Mouse (Mus musculus) retina, embryonic 14.5 days (tissue): ENCODE measurements around the gene Pop7.

Experiments
- DNase-seq: peaks from one replicate; pipeline ENCODE4 v3.0.0-alpha.2; 2015; ENCODE audit warnings: low spot score

Gene Pop7

DNA sequence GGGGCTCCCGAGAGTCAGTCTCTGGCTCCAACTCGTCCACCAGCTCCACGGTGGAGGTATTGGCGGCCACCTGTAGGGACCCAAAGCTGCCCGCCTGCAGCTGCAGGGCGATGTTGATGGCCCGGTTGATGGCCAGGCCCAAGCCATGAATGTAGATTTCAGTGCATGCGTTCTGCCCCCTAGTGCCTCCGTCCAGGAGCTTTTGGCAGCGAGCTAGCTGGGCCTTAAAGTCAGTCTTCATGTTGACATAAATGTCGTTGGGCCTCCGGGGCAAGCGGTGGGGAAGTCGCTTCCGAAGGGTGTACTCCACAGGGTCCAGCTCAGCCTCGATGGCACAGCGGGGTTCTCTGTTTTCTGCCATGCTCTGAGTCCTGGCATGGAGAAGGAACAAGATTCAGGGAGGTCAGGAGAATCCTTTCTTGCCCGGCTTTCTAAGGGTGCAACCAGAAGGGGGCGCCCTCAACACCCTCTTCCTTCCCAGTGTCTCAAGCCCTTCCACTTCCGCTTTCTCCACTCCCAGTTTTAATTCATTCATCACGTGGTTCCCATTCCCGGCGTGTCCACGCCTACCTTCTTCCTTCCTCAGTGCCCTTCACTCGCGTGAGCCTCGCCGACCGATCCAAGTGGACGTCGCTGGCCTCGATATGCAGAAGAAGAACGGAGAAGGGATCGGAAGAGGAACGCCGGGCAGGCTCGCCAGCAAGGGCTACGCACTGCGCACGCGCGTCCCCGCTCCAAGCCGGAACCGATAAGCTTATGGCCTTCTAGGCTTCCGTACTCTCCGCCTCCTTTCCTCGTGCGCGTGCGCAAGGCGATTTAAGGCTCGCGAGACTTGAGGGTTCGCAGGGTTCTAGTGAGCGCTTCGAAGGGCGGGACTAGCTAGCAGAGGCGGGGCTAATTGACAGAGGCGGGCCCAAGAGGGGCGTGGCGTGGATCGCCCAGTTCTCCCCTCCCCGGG, at the start of gene Pop7:
Pop7 (minus strand) TSS at position 810 of the 958 bp plus-strand sequence.
- peak; percentile 100 for DNase-seq

DNA sequence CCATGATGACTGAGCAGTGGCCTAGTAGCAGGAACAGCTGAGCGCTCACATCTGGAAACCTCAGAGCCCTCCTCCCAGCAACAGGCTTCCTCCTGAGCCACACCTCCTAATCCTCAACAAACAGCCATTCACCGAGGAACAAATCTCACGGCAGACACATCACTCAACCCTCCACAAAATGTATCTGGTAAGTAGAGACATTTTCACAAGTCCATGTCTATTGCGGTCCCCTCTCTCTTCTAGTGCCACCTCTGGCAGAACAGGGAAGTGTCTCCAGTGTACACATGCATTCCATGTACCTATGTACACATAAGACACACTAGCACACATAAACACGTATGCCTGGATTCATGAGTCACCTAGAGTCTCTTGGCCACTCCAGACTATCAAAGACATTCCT, 48.8 kb upstream of the Pop7 start:
- DNase-seq = peak; percentile 26

- DNase-seq = no peak
Measured at GRCm38 (mm10) chr5:137549840-137550239, 47.5 kb upstream of the Pop7 start.

- DNase-seq = no peak
Measured at GRCm38 (mm10) chr5:137545596-137545995, 43.3 kb upstream of the Pop7 start.

DNA sequence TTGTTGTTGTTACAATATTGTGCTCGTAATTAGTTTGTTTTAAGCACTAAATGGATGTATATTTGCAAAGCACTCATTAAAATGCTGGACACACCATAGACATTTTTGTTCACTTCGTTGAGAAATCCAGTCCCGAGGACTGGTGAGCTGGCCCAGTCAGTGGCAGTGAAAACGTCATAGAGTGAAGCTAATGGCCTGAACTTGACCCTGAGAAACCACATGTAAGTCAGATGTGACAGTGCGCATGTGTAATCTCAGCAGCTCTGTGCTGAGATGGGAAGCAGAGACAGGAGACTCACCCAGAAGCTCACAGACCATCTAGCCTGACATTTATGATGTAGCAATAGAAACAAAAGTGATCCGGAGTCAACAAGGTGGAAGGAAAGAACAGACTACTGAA, 42.6 kb upstream of the Pop7 start:
- no peak for DNase-seq

GRCm38 (mm10) chr5:137541768-137542540, 39.6 kb upstream of the Pop7 start:
- DNase-seq = no peak

GRCm38 (mm10) chr5:137540991-137541390, 38.7 kb upstream of the Pop7 start:
- DNase-seq = no peak

GRCm38 (mm10) chr5:137539291-137539801, 37.0 kb upstream of the Pop7 start:
- no peak for DNase-seq

DNA sequence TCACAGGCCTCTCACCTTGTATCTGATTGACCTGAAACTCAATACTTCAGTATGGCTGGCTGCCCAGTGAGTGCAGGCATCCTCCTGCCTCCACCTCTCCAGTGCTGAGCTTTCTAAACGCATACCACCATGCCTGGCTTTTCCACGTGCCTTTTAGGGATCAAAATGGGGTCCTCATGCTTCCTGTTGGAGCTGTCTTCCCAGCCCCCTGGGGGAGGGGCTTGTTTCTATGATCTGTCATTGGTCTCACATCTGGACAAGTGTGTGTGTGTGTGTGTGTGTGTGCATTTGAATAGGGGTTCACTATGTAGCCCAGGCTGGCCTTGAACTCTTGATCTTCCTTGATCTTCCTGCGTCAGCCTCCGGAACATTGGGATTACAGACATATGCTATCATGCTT, 35.1 kb upstream of the Pop7 start:
- DNase-seq = no peak

DNA sequence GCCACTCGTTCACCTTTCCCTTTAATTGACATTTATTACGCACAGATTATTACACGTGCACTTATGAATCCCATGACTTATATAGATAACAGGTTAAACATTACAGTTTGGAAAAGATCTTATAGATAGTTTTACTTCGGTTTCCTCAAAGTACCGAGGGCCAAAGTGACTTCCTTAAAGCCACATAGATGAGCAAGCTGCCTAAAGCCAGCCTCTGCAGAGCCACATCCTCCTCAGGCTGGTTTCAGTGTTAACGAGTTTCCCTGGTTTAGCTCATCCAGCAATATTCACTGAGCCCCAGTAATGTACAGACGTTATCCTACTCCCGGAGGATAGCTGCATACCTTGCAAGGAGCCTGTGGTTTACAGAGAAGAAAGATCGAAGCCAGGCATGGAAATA, 33.0 kb upstream of the Pop7 start:
- no peak for DNase-seq

GRCm38 (mm10) chr5:137534762-137535161, 32.4 kb upstream of the Pop7 start:
- no peak for DNase-seq

DNA sequence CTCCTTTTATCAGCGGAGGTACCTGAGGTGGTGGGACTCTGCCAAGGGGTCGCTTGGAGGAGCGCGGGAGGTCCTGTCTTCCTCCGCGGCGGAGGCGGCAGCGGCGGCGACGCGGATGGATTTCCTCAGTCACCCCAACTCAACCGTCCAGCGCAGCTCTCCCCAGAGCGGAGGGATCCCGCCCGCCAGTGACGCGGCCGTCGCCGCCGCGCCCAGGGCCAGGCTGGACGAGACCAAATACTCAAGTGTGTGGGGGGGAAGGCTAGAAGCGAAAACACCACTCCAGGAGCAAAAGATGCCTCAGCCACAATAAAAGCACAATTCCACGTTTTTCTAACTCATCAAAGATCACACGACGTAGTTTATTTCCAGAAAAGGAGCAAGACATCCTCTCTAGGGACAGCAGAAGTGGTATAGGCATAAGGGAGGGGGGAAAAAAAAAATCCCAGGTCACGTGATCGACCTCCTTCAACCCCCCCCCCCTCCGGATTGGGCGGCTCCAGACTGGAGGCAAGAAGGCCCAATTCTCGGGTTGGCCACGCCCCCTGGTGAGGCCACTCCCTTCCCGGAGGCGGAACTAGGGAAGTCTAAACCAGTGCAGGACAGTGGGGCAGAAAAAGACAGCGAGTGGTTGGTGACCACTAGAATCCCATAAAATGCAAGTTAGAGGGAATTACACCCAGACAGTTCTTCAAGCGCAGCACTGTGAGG, 31.0 kb upstream of the Pop7 start, which contains the start of the genes Epo and Gnb2:
Epo (minus strand) TSS at position 126 of the 711 bp plus-strand sequence.
Gnb2 (minus strand) TSS at position 394 of the 711 bp plus-strand sequence.
- peak; percentile 99 for DNase-seq

DNA sequence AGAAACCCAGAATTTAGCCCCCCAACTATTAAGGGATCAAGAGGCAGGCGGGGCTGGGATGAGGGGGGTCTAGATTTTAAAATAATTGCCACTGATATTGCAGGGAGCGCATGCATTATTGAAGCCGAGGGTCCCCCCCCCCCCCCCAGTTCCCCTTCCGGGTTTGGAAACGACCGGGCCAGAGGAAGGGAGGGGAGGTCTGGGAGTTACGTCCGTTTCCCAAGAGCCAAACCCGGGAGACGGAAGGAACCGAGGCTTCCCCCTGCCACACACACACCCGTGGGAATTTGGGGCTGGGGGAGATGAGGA, 30.4 kb upstream of the Pop7 start:
- DNase-seq = no peak

DNA sequence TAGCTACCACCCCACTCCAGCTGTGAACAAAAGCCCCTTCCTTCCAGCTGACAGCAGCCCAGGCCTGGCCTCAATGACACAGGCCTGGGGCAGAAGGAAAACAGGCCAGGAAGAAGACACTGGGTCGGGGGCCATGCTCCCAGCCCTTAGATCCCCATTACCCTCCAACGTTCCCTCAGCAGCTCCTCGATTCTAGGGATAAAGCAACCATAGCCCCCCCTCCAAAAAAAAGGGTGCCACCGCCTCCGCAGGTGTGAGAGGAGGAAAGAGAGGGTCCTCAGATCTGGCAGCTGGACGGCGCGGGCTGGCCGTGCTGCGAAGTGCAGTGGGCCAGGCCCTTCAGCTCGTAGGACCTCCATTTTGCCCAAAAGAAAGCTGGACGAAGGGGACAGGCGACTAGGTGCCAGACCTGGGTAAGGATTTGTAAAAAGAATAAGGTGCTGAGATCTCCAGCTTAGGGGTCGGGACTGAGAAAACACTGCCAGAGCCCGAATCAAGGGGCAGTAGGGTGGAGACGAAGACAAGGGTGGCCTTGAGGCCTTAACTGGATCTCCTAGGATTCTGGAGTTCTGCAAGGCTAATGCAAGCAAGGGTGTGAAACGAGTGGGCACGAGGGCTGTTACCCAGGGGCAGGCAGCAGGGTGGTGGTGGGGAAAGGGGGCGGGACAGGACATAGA, 30.0 kb upstream of the Pop7 start:
- DNase-seq = peak; percentile 45

- peak; percentile 81 for DNase-seq
Measured at GRCm38 (mm10) chr5:137531414-137532130, 29.3 kb upstream of the Pop7 start.

GRCm38 (mm10) chr5:137530588-137531413, 28.5 kb upstream of the Pop7 start:
- DNase-seq = peak; percentile 56

DNA sequence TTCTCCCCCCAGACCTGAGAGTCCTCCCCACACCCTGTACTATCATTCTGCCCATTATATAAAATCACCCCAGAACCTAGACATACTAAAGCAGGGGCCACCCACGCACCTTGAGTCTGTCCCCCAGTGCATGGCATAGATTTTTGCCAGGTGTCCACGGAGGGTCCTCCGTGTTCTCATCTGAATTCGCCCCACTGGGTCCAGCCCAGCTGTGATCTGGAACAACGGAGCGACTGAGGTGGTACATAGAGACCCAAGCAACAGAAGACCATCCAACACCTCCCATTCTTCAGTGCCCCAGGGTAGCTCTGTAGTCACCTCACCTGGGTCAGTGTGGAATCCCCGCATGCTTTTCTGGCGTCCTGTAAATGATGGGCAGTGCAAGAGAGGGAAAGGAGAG, 27.8 kb upstream of the Pop7 start:
- no peak for DNase-seq

DNA sequence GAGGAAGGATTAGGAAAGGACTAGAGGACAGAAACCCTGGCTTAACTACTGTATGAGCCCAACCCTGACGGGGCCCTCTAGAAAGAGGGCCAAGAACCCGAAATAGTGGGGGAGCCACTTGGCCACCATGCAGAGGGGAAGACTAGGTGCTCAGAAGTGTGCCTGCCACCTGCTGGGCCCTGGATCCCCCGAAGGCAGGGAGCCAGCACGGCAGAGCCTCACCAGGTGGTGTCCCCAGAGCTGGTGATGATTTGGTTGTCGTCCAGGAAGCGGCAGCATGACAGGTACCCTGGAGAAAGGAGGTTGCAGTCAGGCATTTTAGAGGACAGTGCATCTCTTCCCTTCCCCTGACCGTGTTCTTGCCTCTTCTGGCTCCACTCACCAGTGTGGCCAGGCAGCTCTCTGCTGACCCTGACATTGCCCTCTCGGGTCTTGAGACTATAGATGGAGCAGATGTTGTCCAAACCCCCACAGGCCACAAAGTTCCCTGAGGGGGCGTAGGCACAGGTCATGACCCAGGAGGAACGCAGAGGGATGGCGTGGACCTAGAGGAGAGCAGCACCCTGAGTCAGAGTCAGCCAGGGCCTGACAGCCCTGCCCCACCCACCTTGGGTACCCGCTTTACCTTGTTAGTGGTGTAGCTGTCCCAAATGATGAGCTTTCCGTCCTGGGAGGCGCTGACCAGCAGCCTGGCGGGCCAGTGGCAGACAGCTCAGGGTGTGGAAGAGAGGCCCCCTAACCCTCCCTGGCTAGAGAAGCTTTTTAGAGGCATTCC, 27.1 kb upstream of the Pop7 start:
- DNase-seq = no peak
